Mouse (Mus musculus) cerebellum, adult 2 months (tissue): ENCODE measurements around the gene Tmem171.

ENCODE experiments used
- CTCF ChIP-seq: fragments of 200-500 bp; IDR thresholded peaks from 2 replicates; pipeline ENCODE4 v1.5.1; 2011; ENCODE audit warnings: low read depth, mild to moderate bottlenecking, control low read depth, low read length, moderate library complexity, borderline replicate concordance; ENCODE audit not compliant: insufficient read depth
- POLR2A ChIP-seq: fragments of 200-500 bp; IDR thresholded peaks from 2 replicates; pipeline ENCODE4 v1.6.1; 2011; ENCODE audit warnings: low read length, control low read depth, borderline replicate concordance; ENCODE audit not compliant: insufficient read depth

- TF ChIP-seq POLR2A (no peak), CTCF (no peak)
Observed at GRCm38 (mm10) chr13:98638507-98639166, 56.0 kb downstream of the Tmem171 start.
